Mouse (Mus musculus): ENCODE data around the gene Tmem109.

Tmem109 gene

GRCm38 (mm10) chr19:10881426-10882154, at the start of gene Tmem109:
Gene Tmem109, minus strand, starts transcription at chr19:10882001.
- peak; percentile 90 to 92 for DNase-seq

- no peak for DNase-seq
Observed at GRCm38 (mm10) chr19:10930641-10931040, 48.8 kb upstream of the Tmem109 start.

- DNase-seq, result no peak
Observed at GRCm38 (mm10) chr19:10926666-10927065, 44.9 kb upstream of the Tmem109 start.

GRCm38 (mm10) chr19:10926123-10926621, 44.4 kb upstream of the Tmem109 start:
- DNase-seq, result no peak

- DNase-seq, result no peak
Observed at GRCm38 (mm10) chr19:10924220-10924619, 42.4 kb upstream of the Tmem109 start.

GRCm38 (mm10) chr19:10921058-10921457, 39.3 kb upstream of the Tmem109 start:
- DNase-seq, result no peak

- no peak for DNase-seq
Observed at GRCm38 (mm10) chr19:10920532-10920931, 38.7 kb upstream of the Tmem109 start, which contains the start of gene Zp1. Gene Zp1, minus strand, starts transcription at chr19:10920632.

GRCm38 (mm10) chr19:10918321-10918991, 36.7 kb upstream of the Tmem109 start:
- no peak for DNase-seq

- DNase-seq, result no peak
Observed at GRCm38 (mm10) chr19:10916506-10916905, 34.7 kb upstream of the Tmem109 start.

GRCm38 (mm10) chr19:10914870-10915269, 33.1 kb upstream of the Tmem109 start:
- no peak for DNase-seq

GRCm38 (mm10) chr19:10914291-10914690, 32.5 kb upstream of the Tmem109 start:
- no peak for DNase-seq

GRCm38 (mm10) chr19:10909087-10909721, 27.4 kb upstream of the Tmem109 start:
- DNase-seq, result no peak

GRCm38 (mm10) chr19:10907891-10908290, 26.1 kb upstream of the Tmem109 start:
- DNase-seq, result peak; percentile 47 to 50

GRCm38 (mm10) chr19:10905728-10906000, 23.9 kb upstream of the Tmem109 start:
- DNase-seq, result no peak

GRCm38 (mm10) chr19:10904927-10905727, 23.3 kb upstream of the Tmem109 start:
- no peak for DNase-seq

- DNase-seq, result no peak
Observed at GRCm38 (mm10) chr19:10904512-10904911, 22.7 kb upstream of the Tmem109 start.

- no peak for DNase-seq
Observed at GRCm38 (mm10) chr19:10901046-10901445, 19.2 kb upstream of the Tmem109 start.

- no peak for DNase-seq
Observed at GRCm38 (mm10) chr19:10900315-10900714, 18.5 kb upstream of the Tmem109 start.

- DNase-seq, result no peak
Observed at GRCm38 (mm10) chr19:10897491-10897890, 15.7 kb upstream of the Tmem109 start.

GRCm38 (mm10) chr19:10896849-10897248, 15.0 kb upstream of the Tmem109 start:
- DNase-seq, result no peak

- no peak for DNase-seq
Observed at GRCm38 (mm10) chr19:10895708-10896107, 13.9 kb upstream of the Tmem109 start.

- peak; percentile 97 to 98 for DNase-seq
Observed at GRCm38 (mm10) chr19:10895016-10895528, 13.3 kb upstream of the Tmem109 start, which contains the start of gene Prpf19. Gene Prpf19, plus strand, starts transcription at chr19:10895231.

- DNase-seq, result no peak
Observed at GRCm38 (mm10) chr19:10892201-10892600, 10.4 kb upstream of the Tmem109 start.
